ENCODE assay signal across 9 mouse cellular contexts in genomic region chr2:58829981-58830742, GRCm38 (mm10). TPM values are rescaled to one million over a fixed set of nuclear protein-coding genes. Genes with fewer than 3 reads are reported as not detected.
DNase-seq lines count a peak whose midpoint lies in the region; ATAC-seq lines count a peak whose summit lies in the region.
"Had no signal": no experiment of that assay in that cellular context is flagged by ENCODE, and none has a peak within 500 bp of the region (broad histone marks: within the 10 kb centered on the region; RNA-seq: fewer than 3 reads in every experiment).

No protein-coding gene starts in this region.

- H3K36me3 ChIP-seq in midbrain, embryonic 16.5 days (ENCODE audit: control insufficient read depth, insufficient read depth, low read length), result no peaks in the 10 kb centered on the region

- H3K4me1 ChIP-seq in midbrain, embryonic 16.5 days (ENCODE audit: control insufficient read depth, insufficient read depth, low read length), result peaks cover 3% of the 10 kb centered on the region; the same call in 1 of the 2 replicates

- DNase-seq in heart, adult 18-20 months, result peak; percentile 4 to 8
- DNase-seq in heart, postnatal 25 days (ENCODE audit: low spot score), result no peak
- peak; percentile 3 for DNase-seq in 416B (ENCODE audit: low read depth)
- DNase-seq in brain, adult 2 months (ENCODE audit: low read depth, low spot score), result peak; percentile 63
- peak; percentile 62 to 76 for DNase-seq in kidney, adult 8-10 months
- no peak for DNase-seq in layer of hippocampus, adult 9-11 months
- no peak for DNase-seq in right cerebral cortex, postnatal 25 days

- intact Hi-C loops in heart, postnatal 25 days (cut with DNase I), result loop anchor here (5.0 kb wide), 1 partner anchor 592 kb away; no protein-coding TSS in a partner anchor

- no peak overlapping the region for H3K27ac ChIP-seq in midbrain, embryonic 16.5 days (ENCODE audit: low read length)

- no peaks in the 10 kb centered on the region for H3K9me3 ChIP-seq in midbrain, embryonic 16.5 days (replicated peaks; ENCODE audit: control insufficient read depth, low read length, poor library complexity, severe bottlenecking)

- 60% methylated on average over 7 of the region's 7 CpGs for WGBS in midbrain, embryonic 16.5 days

- H3K4me2 ChIP-seq in midbrain, embryonic 16.5 days (ENCODE audit: low read length), result no peak overlapping the region

- no peak overlapping the region for H3K9ac ChIP-seq in midbrain, embryonic 16.5 days (ENCODE audit: low read depth, low read length)

- peak; percentile 92 for ATAC-seq in midbrain, embryonic 16.5 days

- no peaks in the 10 kb centered on the region for H3K27me3 ChIP-seq in midbrain, embryonic 16.5 days (ENCODE audit: control insufficient read depth, insufficient read depth, low read depth, low read length)

- H3K4me3 ChIP-seq in midbrain, embryonic 16.5 days (ENCODE audit: low read depth, low read length), result no peak overlapping the region

RNA-seq across cellular contexts. Expression of gene Gm11099, which starts 29.1 kb away (rescaled TPM):
- total RNA-seq in heart, adult 18-20 months (2021), result not detected
- total RNA-seq in heart, postnatal 25 days (2021), result not detected
- not detected in 2 replicates for polyA plus RNA-seq in midbrain, embryonic 16.5 days (2015; fragmentation: Nextera tagmentation; extraction: Ambion mirVana)
- total RNA-seq: left cerebral cortex, postnatal 10 days had no signal

Comparison
In these comparisons a context has a peak if more than half of its experiments do, and no peak if none do; other contexts are left out.
1. DNase-seq: peak in heart, adult 18-20 months (2 of 2), 416B (single experiment), brain, adult 2 months (single experiment) and kidney, adult 8-10 months (2 of 2); none in heart, postnatal 25 days (single experiment), layer of hippocampus, adult 9-11 months (single experiment) and right cerebral cortex, postnatal 25 days (single experiment).